Mouse (Mus musculus): ENCODE results near the gene Phyhd1.

Phyhd1 gene

DNA sequence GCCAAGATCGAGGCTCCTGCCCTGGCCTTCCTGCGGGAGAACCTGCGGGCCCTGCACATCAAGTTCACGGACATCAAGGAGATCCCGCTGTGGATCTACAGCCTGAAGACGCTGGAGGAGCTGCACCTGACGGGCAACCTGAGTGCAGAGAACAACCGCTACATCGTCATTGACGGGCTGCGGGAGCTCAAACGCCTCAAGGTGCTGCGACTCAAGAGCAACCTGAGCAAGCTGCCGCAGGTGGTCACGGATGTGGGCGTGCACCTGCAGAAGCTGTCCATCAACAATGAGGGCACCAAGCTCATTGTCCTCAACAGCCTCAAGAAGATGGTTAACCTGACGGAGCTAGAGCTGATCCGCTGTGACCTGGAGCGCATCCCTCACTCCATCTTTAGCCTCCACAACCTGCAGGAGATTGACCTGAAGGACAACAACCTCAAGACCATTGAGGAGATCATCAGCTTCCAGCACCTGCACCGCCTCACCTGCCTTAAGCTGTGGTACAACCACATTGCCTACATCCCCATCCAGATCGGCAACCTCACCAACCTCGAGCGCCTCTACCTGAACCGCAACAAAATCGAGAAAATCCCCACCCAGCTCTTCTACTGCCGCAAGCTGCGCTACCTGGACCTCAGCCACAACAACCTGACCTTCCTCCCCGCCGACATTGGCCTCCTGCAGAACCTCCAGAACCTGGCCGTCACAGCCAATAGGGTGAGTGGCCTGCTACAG is 9.2 kb upstream of the Phyhd1 start:
- DNase-seq = no peak

DNA sequence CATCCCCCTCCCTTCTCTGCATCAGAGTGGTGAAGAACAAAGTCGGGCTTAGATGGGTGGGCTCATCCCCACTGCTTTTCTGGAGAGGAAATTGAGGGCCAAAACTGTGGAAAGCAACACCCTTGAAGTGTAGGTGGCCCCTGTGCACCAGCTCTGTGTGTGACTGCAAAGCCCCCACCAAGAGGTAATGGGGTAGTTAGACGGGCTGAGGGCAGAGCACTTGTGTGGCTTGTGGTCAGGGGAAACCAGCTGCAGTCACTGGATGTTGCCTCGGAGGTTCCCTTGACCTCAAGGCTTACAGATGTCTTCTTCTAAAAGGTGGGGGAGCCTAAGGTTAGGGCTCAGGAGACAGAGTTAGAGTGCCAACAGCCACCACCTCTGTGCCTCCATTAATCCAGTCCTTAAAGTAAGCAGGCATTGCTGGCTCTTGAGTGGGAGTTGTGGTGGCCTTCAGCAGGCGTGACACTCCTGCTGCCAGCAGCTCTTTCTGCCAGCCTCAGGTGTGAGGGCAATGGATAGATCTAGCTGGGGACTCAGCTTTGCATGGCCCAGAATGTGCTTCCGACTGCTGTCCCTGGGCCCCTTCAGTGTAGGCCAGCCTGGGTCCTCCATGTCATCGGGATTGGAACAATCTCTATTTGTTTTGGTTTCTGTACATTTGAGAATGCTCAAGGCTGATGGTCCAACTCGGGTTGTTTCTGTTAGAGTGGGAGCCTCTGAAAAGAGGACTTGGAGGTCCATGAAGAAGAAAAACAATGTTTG is 8.1 kb upstream of the Phyhd1 start:
- DNase-seq = peak; percentile 7

DNA sequence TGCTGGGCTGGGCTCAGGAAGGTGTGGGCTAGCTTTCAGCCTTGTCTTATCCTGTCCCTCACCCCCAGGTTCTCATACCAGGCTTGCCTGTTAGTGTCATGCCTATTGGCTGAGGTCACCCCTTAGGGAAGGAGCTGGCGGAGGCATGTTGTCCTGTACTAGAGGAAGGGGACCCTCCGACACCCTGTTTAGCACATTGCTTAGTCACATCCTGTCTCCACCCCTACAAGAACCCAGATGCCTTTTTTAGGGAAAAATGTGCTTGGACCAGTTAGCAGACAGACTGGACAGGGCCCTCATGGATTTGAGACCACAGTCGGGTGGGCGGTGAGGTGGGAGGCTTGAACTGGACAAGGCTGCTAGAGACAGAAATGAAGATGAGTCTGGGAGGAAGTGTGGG is 7.4 kb upstream of the Phyhd1 start:
- peak; percentile 51 for DNase-seq

DNA sequence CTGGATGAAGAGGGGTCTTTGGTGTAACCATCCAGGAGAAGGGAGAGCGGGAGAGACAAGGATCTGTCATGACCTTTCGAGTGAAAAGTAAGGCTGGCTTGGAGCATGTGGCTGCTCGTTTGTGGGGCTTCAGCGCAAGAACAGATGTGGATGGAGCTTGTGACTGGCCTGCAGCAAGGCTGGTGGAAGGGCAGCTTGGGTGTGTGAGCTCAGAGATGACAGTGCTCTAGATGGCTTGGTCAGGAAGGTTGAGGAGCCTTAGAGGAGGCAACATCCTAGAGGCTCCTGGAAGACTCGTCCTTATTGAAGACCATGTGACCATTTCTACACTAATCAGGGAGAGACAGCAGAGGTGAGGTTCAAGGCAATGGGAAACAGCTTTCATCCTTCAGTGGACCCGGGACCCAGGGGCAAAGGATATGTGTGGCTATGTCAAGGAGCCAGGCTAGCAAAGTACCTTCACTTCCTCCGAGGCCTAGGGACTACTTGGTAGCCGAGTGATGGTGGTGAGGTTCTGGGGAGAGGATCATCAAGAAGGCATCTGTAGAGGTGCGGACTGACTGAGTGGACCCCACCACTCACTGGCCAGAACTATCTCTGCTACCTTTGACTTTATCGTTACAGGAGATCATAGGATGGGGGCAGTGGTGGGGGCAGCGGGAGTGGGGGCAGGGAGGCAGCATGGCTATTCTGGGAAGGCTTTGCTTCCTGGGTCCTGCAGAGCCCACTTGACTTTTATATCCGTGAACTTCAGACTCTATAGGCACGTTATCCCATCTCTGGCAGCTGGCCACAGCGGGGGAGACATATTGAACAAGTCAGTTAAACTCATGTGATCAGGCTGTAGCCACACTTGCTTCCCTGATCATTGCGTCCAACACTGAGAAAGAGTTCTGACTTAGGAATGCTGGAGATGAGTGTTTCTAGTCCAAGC is 6.6 kb upstream of the Phyhd1 start:
- DNase-seq = peak; percentile 15

DNA sequence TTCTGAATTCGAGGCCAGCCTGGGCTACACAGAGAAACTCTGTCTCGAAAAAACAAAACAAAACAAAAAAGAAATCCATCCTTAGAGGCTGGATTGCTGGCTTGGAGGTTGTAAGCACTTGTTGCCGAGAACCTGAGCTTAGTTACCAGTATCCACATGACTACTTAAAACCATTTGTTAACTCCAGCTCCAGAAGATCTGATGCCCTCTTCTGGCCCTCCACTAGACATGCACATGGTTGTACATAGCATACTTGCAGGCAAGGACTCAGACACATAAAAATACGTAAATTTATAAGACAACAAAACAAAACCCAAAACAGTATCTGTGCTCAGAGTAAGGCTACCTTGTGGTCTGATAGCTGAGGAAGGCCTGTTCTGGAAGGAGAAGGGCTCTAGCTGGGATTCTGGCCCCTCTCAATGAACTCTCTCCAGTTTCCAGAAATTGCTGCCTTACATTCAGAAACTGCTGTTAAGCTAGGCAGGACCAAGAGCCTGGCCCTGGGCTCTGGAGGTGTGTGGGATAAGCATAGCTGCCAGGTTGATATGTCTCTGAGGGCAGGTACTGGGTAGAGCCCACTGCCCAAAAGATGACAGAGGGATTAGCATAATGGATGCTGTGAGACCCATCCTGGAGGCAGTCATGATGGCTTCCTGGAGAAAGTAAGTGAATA is 4.8 kb upstream of the Phyhd1 start:
- DNase-seq = peak; percentile 3

DNA sequence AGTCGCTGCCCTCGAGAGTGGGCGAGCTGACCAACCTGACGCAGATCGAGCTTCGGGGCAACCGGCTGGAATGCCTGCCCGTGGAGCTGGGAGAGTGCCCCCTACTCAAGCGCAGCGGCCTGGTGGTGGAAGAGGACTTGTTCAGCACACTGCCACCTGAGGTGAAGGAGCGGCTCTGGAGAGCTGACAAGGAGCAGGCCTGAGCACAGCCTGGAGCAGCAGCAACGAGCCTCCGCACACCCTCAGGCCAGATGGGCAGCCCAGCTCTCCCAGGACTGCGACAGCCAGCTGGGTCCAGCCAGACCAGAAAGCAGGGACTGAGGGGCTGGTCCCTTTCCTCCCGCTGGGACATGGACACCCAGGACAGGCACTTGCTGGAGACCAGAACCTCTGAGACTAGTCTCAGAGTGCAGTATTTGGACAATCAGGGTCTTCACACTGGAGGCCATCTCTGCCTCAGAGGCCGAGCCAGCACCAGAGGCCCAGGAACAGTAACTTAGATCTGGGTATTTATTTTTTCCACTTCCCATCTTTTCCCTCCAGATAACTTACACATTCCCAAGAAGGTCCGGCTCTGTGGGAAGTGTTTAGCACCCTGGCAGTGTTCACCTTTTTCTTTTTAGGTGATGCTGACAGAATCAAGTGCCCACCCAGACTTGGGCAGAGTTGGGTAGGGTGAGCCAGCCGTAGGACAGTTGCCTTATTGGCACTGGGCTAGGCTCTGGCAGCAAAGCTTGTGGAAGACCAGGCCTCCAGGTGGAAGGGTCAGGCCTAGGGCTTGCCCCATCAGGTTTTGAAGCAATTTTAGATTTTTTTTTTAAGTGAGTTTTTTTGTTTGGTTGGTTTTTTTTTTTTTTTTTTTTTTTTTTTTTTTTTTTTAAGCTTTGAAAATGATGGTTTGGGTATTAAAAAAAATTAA is 3.8 kb upstream of the Phyhd1 start:
- peak; percentile 11 for DNase-seq

DNA sequence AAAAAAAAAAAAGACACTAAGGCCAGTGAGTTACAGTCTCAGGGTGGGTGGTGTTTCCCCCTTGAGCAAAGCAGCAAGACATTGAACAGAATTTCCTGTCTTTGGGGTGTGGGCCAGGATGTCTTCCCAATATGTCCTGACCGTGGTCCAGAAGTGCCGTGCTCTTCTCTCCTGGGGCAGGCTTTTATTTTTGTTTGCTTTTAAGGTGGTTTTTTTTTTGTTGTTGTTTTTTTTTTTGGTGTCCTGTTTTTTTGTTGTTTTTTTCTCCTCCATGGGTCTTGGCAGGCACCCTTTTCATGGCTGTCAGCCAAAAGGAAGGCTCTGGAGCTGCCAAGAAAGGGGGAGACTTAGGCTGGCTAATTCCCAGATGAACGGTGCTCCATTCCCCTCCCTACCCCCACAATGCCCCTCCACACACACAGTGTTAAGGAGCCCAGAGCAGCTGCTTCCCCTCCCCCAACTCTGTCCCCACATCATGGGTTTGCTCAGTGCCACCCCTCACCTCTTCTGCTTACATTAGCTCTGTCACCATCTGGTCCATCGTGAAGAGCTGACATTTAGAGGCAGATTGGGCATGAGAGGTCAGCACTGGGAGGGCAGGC is 3.1 kb upstream of the Phyhd1 start:
- peak; percentile 82 for DNase-seq

DNA sequence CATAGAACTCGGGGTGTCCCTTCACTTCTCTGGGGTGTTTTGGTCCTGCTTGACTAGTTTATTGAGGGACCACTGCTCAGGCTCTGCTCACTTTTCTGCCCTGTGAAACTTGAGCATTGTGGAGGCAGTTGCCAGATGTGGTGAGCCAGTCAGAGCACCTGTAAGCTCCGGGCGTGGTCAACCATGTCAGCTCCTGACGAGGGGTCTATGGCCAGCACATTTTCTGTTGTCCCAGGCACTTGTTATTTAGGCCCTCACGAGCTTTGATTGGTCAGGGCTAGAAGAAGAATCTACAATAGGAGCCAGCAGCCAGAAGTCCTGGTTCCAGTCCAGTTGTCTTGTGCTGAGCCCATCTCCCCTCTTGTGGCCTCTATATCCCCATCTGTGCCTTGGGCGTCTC is 2.2 kb upstream of the Phyhd1 start:
- peak; percentile 9 for DNase-seq

DNA sequence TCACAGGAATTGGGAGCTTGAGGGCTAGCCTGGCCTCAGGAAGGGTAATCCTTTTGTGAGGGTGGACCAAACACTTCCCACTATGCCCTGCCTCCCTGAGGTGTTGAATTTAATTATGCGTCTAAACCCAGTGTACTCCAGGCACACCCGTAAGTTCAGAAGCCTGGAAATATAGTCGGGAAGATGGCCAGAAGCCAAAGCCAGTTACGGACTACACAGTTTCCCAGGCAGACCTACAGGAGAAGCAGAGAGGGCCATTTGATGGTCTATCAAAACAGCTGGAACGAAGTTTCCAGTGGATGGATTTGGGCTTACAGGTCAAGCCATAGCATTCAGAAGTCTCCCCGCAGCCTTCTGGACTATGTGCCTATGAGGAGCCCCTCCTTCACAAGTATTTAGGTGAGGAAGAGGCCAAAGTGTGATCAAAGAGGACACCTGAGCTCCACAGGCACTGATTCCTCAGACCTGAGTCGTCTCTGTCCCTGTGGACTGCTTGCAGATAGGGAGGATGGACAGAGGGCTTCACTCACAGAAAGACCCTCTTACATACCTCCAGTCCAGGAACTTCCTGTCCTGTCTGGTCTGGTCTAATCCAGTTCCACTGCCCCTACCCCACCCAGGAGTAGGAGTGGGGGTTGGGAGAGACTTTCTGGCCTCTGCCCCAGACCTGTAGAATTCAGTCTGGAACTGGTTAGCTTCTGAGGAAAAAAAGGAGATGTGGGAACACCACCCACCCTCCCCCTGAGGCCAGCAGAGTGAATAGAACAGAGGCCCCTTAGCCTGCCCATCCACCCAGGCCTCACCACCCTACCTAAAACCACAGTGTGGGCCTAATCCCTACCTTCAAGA is 1.1 kb upstream of the Phyhd1 start:
- DNase-seq = peak; percentile 52

DNA sequence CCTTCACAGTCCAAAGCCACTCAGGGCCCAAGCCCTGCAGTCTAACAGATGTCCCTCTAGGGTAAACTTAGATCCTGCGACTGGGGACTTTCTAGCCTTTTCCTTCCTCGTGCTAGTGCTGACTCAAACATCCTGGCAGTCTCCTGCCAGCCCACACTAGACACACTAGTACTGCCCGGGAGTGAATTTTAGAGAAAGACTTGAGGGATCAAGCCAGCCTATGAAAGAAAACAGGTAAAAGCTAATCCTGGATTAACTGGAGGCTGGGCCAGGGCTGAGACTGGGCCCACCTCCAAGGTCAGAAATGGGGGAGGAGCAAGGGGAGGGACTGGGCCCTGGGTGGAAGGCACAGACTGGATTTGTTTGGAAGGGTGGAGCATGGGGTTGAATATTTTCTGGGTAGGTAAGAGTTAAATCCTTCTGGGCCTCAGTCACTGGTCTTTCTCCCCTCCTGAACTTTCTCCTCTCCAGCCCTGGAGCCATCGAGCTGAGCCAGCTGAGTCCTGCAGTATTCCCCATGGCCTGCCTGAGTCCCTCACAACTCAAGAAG is 464 bp downstream of the Phyhd1 start:
- DNase-seq = peak; percentile 90

DNA sequence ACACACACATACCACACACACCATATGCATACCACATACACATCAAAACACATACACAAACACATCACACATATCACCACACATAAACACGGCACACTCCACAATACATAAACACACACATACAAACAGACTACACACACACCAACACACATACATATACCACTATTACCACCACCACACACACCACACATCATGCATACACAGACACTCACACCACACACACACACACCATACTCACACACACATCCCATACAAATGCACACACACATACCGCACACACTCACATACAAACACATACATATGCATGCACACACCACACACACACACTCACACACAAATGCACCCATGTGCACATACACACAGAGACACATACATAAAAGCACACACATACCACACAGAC is 1.5 kb downstream of the Phyhd1 start:
- DNase-seq = no peak

DNA sequence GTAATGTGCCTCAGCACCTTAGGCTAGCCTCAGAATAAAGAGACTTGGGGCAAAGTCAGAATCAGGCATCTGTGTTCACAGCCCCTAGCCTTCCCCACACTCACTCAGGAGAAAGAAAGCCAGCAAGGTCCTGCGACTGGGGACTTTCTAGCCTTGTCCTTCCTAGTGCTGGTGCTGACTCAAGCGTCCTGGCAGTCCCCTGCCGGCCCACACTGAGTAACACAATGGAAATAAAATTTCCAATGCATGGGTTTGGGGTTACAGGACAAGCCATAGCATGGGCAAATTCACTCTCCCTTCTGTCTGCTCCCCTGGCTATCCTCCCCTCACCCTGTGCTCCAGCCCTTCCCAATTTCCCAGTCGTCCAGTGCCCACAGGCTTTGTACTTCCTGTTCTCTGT is 2.4 kb downstream of the Phyhd1 start:
- DNase-seq = no peak

DNA sequence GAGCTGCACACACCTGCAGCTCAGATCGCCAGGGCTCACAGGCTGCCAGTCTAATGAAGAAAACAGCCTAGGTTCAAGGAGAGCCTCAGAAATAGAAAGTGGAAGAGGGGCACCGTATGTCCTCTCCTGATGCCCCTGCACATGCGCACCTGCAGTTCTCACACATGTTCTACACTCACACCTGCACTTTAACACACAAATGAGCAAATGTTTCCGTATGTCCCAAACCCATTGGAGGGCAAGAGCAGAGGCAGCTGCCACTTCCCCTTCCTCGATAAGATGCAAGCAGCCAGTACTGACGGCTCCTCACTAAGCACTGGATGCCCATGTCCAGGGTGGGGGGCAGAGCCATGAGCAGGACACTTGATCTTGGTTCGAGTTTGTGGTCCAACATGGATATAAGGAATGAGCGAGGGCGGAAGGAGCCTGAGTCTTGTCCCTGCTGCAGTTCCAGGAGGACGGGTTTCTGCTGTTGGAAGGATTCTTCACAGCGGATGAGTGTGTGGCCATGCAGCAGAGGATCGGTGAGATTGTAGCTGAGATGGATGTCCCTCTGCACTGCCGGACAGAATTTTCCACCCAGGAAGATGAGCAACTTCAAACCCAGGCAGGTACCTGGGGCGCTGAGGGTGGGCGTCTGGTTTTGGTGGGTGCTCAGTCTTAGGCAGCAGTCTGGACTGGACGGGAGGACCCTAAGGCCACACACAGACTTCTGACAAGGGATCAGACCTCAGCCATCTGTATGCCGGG is 3.4 kb downstream of the Phyhd1 start:
- DNase-seq = no peak

DNA sequence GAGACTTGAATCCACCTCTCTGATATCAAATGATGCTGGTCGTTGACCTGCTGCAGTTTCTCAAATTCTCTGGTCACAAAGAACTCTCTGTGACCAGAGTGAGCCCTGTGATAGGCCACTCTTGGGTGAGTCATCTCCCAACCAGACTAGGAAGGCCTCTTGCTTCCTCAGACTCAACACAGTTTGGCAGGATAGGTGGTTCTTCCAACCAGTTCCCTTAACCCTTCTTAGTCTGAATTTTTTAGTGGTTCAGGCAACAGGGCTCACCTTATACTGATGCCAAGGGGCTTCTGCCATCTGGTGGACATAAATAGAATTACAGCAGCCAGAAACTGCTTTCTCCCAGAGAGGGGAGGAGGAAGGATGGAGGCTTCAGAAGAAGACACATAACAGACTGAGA is 4.1 kb downstream of the Phyhd1 start:
- peak; percentile 72 for DNase-seq

DNA sequence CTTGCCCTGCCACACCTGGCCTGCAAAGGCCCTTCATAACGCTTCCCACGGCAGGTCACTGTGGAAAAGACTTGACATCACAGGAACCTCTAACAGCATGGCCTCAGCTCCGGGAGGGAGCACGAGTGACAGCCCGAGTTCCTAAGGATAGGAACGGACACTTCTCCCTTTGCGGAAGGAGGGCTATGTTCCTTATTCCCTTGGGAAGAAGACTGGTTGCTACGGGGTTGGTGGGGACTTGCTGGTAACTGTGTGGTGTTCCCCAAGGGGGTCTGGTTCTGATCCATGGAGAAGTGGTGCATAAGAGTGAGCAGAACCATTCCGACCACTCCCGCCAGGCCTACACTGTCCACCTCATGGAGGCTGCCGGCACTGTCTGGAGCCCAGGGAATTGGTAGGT is 14.7 kb downstream of the Phyhd1 start, which contains the start of gene Gm28038:
Gene Gm28038 (plus strand): TSS at position 301 of the 400 bp plus-strand sequence.
- no peak for DNase-seq

DNA sequence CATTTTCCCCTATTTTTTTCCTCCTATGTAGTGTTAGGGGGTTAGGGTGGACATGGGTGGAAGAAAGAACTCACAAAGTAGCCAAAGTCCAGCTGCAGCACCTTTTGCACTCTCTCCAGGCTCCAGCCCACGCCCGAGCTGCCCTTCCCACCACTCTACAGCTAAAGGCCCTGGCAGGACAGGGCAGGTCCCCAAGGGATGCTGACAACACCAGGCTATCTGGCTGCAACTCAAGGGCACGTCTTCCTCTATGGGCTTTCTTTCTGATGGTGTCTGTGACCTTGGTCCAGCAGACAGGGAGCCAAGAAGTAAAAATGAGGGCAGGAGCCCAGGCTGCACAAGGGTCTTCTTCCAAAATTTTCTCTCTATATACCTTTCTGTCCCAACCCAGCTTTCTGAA is 15.6 kb downstream of the Phyhd1 start:
- no peak for DNase-seq

DNA sequence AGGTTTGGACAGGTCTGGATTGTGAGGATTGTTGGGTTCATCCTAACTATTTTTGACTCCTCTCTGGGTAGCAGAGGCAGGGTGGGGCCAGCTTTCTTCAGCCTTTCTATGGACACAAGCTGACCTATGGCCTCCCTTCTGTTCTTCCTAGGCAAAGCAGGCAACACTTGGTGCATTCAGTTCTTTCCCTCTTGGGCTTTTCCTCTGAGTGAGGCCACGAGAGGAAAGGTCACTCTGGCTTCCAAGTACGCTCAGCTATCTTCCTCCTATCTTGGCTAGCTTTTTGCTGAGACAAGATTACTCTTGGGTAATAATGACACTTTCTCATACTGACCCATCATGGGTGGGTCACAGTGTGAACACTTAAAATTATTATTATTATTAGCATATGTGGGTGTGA is 17.2 kb downstream of the Phyhd1 start:
- DNase-seq = no peak

DNA sequence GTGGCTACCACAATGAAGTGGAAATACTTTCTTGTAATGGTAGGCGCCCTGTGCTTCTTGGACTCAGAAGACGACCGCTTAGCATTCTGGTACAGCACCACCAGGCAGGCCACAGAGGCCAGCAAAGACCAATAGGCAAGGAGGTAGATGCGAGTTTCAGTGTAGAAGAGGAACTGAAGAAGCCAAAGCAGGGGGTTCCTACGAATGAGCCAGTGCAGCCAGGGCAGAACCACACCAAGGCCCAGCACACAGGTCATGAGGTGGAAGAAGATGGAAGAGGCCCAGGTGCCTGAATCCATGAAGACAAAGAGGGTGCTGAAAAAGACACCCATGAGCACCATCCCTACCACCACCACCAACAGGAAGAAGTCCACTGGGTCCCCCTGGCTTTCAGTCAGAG is 19.0 kb downstream of the Phyhd1 start:
- no peak for DNase-seq

Measured in kidney, adult 18-20 months (tissue).